Mouse (Mus musculus): ENCODE results near the gene Dgat2l6. TPM values are rescaled to one million over a fixed set of nuclear protein-coding genes. Genes with fewer than 3 reads are reported as not detected.

Dgat2l6 gene
- total RNA-seq (2014; rRNA removed) (not detected in 2 replicates), polyA plus RNA-seq (2012; rRNA removed) (not detected in 2 replicates)

GRCm38 (mm10) chrX:100524471-100524870 is at the start of gene Dgat2l6:
Gene Dgat2l6 (plus strand): TSS chrX:100524838.
- WGBS: 88% methylated on average over 4 of the region's 4 CpGs
- TF ChIP-seq CTCF (IDR thresholded peaks at IDR 0.05; ENCODE audit: low read depth, low read length) (no peak), POLR2A (IDR thresholded peaks at IDR 0.05; ENCODE audit: extremely low read depth, insufficient read depth, low read length) (no peak)

DNA sequence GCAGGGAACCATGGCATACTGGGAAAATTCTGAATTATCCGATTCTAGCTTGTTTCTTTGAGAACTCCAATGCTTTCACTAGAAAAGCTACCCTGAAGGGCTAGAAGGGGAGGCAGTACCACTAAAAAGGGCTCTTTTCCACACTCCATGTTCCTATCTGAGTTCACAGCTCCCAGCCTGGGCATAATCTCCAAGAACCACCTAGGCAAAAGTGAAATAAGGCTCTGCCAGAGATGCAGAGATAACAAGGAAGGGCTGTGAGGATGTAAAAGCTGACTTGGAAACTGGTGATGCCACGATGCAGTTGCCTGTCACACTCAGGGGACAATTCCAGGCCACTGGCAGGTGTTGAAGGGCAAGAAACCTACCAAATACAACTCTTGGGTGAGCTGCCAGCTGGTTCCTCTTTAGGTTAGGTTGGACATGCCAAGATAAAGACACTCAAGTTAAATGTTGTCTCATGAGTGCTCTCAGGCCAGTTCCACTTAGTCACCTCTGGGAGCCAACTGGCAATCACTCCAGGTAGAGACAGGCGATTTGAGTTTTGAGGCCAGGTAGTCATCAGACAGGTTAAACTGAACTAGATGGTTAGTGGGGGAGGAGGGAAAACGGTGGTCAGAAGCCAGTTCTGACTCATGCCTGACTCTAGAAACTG is 48.9 kb upstream of the Dgat2l6 start:
- H3K4me3 ChIP-seq (ENCODE audit: insufficient read depth, low read depth, low read length): no peak overlapping the region
- H3K4me1 ChIP-seq (ENCODE audit: control insufficient read depth, insufficient read depth, low read length): peaks cover 8% of the 10 kb centered on the region
- DNase-seq (ENCODE audit: extremely low read depth, low read depth, low spot score): peak; percentile 54
- no peak overlapping the region for H3K27ac ChIP-seq (replicated peaks; ENCODE audit: insufficient read depth, low read depth, low read length)
- TF ChIP-seq POLR2A (IDR thresholded peaks at IDR 0.05; ENCODE audit: extremely low read depth, insufficient read depth, low read length): no peak
- TF ChIP-seq CTCF (IDR thresholded peaks at IDR 0.05; ENCODE audit: low read depth, low read length): no peak
- no peaks in the 10 kb centered on the region for H3K27me3 ChIP-seq (ENCODE audit: control insufficient read depth, insufficient read depth, low read length)
- no peaks in the 10 kb centered on the region for H3K79me2 ChIP-seq (ENCODE audit: control insufficient read depth, insufficient read depth, low read length)
- H3K36me3 ChIP-seq (ENCODE audit: control insufficient read depth, insufficient read depth, low read length): no peaks in the 10 kb centered on the region
- WGBS: 36% methylated on average over 4 of the region's 4 CpGs
- H3K9ac ChIP-seq (ENCODE audit: low read depth, low read length): no peak overlapping the region

More at GRCm38 (mm10) chrX:100524471-100524870, at the start of gene Dgat2l6:
- Histone ChIP-seq H3K4me1 (ENCODE audit: control insufficient read depth, insufficient read depth, low read length) (no peaks in the 10 kb centered on the region), H3K79me2 (ENCODE audit: control insufficient read depth, insufficient read depth, low read length) (no peaks in the 10 kb centered on the region), H3K27ac (replicated peaks; ENCODE audit: insufficient read depth, low read depth, low read length) (no peak within 1 kb of the TSS), H3K9ac (ENCODE audit: low read depth, low read length) (no peak within 1 kb of the TSS), H3K36me3 (ENCODE audit: control insufficient read depth, insufficient read depth, low read length) (no peaks in the 10 kb centered on the region), H3K4me3 (ENCODE audit: insufficient read depth, low read depth, low read length) (no peak within 1 kb of the TSS), H3K27me3 (ENCODE audit: control insufficient read depth, insufficient read depth, low read length) (no peaks in the 10 kb centered on the region)
- no peak for DNase-seq (ENCODE audit: extremely low read depth, low read depth, low spot score)

DNA sequence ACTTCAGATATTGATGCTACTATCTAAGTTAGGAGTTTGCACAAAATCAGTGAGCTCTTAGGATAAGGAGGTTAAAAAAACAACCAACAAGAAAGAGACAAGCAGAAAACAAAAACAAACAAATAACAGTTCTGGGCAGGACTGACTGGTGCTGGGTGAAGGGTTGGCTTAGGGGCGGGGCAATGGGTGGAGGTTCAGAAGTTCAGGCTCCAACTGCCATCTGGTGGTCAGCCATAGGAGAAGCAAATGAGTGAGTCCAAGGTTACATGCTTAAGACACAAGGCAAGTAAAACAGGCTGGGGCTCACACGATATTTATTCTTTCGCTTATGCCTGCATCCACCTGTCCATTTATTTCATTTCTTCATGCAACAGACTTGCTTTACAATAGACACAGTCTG is 44.3 kb upstream of the Dgat2l6 start:
- Histone ChIP-seq H3K27ac (replicated peaks; ENCODE audit: insufficient read depth, low read depth, low read length) (no peak overlapping the region), H3K9ac (ENCODE audit: low read depth, low read length) (no peak overlapping the region), H3K36me3 (ENCODE audit: control insufficient read depth, insufficient read depth, low read length) (no peaks in the 10 kb centered on the region), H3K27me3 (ENCODE audit: control insufficient read depth, insufficient read depth, low read length) (no peaks in the 10 kb centered on the region), H3K4me1 (ENCODE audit: control insufficient read depth, insufficient read depth, low read length) (no peaks in the 10 kb centered on the region), H3K79me2 (ENCODE audit: control insufficient read depth, insufficient read depth, low read length) (no peaks in the 10 kb centered on the region), H3K4me3 (ENCODE audit: insufficient read depth, low read depth, low read length) (no peak overlapping the region)
- TF ChIP-seq CTCF (IDR thresholded peaks at IDR 0.05; ENCODE audit: low read depth, low read length) (peak; percentile 75), POLR2A (IDR thresholded peaks at IDR 0.05; ENCODE audit: extremely low read depth, insufficient read depth, low read length) (no peak)
- DNase-seq (ENCODE audit: extremely low read depth, low read depth, low spot score): peak; percentile 74
- WGBS: 14% methylated on average over 3 of the region's 3 CpGs

- TF ChIP-seq CTCF (IDR thresholded peaks at IDR 0.05; ENCODE audit: low read depth, low read length) (no peak), POLR2A (IDR thresholded peaks at IDR 0.05; ENCODE audit: extremely low read depth, insufficient read depth, low read length) (no peak)
- Histone ChIP-seq H3K79me2 (ENCODE audit: control insufficient read depth, insufficient read depth, low read length) (no peaks in the 10 kb centered on the region; the same call in 1 of the 2 replicates), H3K9ac (ENCODE audit: low read depth, low read length) (peak overlapping the region; percentile 81), H3K4me1 (ENCODE audit: control insufficient read depth, insufficient read depth, low read length) (no peaks in the 10 kb centered on the region; the same call in 1 of the 2 replicates), H3K4me3 (ENCODE audit: insufficient read depth, low read depth, low read length) (peak overlapping the region; percentile 60), H3K27ac (replicated peaks; ENCODE audit: insufficient read depth, low read depth, low read length) (peak overlapping the region; percentile 68), H3K36me3 (ENCODE audit: control insufficient read depth, insufficient read depth, low read length) (peaks cover 2% of the 10 kb centered on the region; the same call in 1 of the 2 replicates), H3K27me3 (ENCODE audit: control insufficient read depth, insufficient read depth, low read length) (no peaks in the 10 kb centered on the region)
- DNase-seq (ENCODE audit: extremely low read depth, low read depth, low spot score): no peak
- 1% methylated on average over 22 of the region's 22 CpGs for WGBS
These were observed 31.1 kb upstream of the Dgat2l6 start for GRCm38 (mm10) chrX:100493500-100494067.

- H3K79me2 ChIP-seq (ENCODE audit: control insufficient read depth, insufficient read depth, low read length): no peaks in the 10 kb centered on the region; the same call in 1 of the 2 replicates
- TF ChIP-seq POLR2A (IDR thresholded peaks at IDR 0.05; ENCODE audit: extremely low read depth, insufficient read depth, low read length): no peak
- TF ChIP-seq CTCF (IDR thresholded peaks at IDR 0.05; ENCODE audit: low read depth, low read length): no peak
- no peaks in the 10 kb centered on the region; the same call in 1 of the 2 replicates for H3K4me1 ChIP-seq (ENCODE audit: control insufficient read depth, insufficient read depth, low read length)
- H3K36me3 ChIP-seq (ENCODE audit: control insufficient read depth, insufficient read depth, low read length): peaks cover 2% of the 10 kb centered on the region; the same call in 1 of the 2 replicates
- H3K4me3 ChIP-seq (ENCODE audit: insufficient read depth, low read depth, low read length): peak within 1 kb of the TSS; percentile 72
- under 1% methylated on average over 32 of the region's 32 CpGs for WGBS
- H3K27ac ChIP-seq (replicated peaks; ENCODE audit: insufficient read depth, low read depth, low read length): peak within 1 kb of the TSS; percentile 68
- H3K9ac ChIP-seq (ENCODE audit: low read depth, low read length): peak within 1 kb of the TSS; percentile 91
- H3K27me3 ChIP-seq (ENCODE audit: control insufficient read depth, insufficient read depth, low read length): no peaks in the 10 kb centered on the region
- DNase-seq (ENCODE audit: extremely low read depth, low read depth, low spot score): peak; percentile 95
These were observed 30.3 kb upstream of the Dgat2l6 start, which contains the start of gene Igbp1 for GRCm38 (mm10) chrX:100494068-100494978. Gene Igbp1 (plus strand): TSS chrX:100494291.
